Mouse (Mus musculus) granulocyte monocyte progenitor cell, adult 5-6 weeks (primary cell): ENCODE results near the gene Trim71. TPM values are rescaled to one million over a fixed set of nuclear protein-coding genes. Genes with fewer than 3 reads are reported as not detected.
A peak's percentile ranks its signal among the peaks of the same experiment; 100 is the strongest.

ENCODE experiments used
- ATAC-seq: replicated peaks from 2 replicates; pipeline ENCODE4 v1.8.0; 2016; ENCODE audit warnings: mild to moderate bottlenecking, moderate TSS enrichment, inconsistent platforms; ENCODE audit not compliant: poor library complexity, severe bottlenecking
- total RNA-seq, 2 experiments: library from RNA; stranded (forward) in 1 of 2; stranded (reverse) in 1 of 2; fragments of 200-712, 200-1000 nt in 1 of 2; fragments of >200 nt in 1 of 2; fragmentation: Nextera tagmentation in 1 of 2; gene quantifications; 2 replicates each; pipeline ENCODE4 v1.2.3; 2014 to 2017

Gene Trim71
- total RNA-seq (2014; fragmentation: Nextera tagmentation) = not detected in 2 replicates
- total RNA-seq (2017) = not detected in 2 replicates

DNA sequence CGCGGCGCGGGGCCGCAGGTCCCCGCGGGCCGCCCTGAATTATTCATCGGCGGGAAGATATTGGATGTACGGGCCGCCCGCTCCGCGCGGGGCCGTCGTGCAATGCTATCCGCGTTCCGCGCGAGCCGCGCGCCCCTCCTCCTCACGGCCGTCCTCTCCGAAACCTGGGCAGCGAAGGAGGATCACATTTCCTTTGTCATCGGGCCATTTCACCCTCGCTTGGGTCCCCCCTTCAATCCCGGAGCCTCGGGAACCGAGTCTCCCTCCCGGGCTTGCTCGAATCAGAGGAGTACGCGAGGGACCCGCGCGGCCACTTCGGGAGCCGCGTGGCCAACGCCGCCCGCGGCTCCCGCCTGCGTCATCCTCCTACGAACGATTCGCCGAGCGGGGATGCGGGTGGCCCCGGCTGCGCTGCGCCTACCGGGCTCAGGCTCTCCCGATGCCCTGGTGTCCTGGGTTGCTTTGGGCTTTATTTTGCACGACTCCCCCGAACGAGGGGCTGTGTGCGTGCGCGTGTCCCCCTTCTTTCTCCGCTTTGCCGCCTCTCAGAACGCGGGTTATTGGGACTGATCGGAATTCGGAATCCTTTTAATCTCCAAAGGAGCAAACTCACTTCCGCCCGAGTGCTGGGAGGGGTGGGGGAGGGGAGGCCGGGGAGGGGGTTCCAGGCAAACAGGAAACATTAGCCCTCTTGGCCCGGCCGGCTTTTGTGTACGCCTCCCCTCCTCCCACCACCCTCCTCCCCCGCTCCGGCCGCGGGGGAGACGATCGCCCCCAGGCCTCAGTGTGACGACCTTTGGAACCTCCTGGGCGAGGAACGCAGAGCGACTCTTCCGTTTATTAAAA lies at the start of gene Trim71:
TSS of gene Trim71 (minus strand) at position 609 of the 846 bp plus-strand sequence.
- no peak for ATAC-seq

DNA sequence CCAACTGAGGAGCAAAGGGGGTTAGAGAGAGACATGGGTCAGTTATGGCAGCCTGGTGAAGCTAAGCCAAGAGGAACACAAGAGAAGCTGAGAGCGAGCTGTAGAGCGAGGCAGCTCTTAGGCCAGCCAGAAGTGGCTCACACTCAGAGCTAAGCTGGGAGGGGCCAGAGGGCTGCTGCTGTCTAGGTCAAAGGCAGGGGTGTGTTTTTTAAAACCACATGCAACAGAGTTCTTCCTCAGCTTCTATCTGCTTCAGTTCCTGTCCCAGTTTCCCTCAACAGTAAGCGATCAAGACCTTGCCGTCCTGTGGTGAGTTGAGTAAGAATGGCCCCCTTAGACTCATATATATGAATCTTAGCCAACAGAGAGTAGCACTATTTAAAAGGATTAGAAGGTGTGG lies 48.9 kb upstream of the Trim71 start:
- ATAC-seq = peak; percentile 62

GRCm38 (mm10) chr9:114612566-114612965 lies 48.4 kb upstream of the Trim71 start:
- no peak for ATAC-seq

DNA sequence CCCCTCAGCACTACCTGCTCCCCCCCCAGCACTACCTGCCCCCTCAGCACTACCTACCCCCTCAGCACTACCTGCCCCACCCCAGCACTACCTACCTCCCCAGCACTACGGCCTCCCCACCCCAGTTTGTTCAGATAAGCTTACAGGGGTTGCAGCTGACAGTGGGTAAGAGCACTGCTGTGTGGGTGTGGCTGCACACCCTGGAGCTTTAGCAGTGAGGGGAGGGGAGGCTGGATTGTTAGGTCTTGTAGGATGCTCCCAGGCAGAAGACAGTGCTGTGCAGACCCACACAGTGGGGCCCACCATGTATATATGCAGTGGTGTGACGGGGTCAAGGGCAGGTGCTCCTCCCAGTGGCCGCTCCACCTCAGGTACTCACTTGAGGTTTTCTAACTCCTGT lies 46.1 kb upstream of the Trim71 start:
- ATAC-seq = no peak

DNA sequence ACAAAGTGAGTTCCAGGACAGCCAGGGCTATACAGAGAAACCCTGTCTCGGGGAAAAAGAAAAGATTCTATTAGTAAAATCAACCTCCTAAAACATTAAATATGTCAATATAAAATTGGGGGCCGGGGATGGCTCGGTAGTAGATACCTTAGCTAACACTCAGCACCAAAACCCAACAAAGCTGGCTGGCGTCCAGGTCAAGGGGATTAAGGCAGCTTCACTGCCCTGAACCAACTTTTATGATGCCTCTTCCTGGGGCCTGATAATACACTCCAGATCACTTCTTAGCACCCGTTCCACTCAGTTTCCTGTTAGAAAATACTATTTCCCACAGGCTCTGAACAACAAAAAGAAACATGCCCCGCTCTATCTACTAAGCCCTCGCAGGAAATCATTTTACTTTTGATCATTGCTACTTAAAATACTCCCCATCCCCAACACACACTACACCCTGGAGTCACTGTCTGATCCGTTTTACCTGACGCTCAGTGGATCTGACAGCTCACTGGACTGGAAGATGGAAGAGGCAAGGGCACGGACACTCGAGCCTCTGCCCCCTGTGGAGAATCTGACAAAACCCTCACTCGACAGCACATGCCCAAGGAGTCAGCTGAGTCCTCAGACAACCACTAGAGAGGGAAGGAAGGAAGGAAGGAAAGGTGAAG lies 39.8 kb upstream of the Trim71 start:
- no peak for ATAC-seq

DNA sequence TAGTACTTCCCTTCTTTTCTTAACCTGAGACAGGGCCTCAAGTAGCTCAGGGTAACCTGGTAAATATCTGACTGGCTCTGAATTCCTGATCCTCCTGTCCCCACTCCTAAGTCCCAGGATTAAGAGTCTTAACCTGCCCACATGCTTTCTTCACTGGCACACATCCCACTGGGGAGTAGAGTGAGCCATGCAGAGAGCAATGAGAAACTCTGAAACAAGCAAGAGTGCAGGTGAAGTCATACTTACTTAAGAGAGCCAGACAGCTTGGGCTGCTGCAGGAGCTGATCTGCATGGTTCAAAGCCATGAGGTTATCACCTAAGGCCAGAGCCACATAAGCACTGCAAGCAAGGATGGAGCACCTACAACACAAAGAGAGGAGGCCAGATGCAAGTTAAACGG lies 36.9 kb upstream of the Trim71 start:
- no peak for ATAC-seq

DNA sequence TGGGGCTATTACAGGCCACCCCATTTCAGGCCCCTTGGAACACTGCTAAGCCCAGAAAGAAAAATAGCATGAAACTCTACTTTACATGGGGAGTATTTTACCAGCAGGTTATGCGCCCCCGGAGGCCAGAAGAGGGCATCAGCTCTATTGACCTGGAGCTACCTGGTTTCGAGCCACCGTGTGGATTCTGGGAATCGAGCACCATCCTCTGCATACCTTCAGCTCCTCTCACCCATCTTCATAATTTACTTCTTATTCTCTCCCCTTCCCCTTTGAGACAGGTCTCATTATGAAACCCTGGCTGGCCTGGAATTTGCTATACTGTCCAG lies 20.8 kb upstream of the Trim71 start:
- ATAC-seq = peak; percentile 22; the same call in 1 of the 2 replicates

GRCm38 (mm10) chr9:114584183-114585016 lies 20.2 kb upstream of the Trim71 start:
- ATAC-seq = peak; percentile 16

- ATAC-seq = peak; percentile 55
These were observed 19.6 kb upstream of the Trim71 start for GRCm38 (mm10) chr9:114583812-114584182.

GRCm38 (mm10) chr9:114578646-114579045 lies 14.5 kb upstream of the Trim71 start:
- peak; percentile 18; the same call in 1 of the 2 replicates for ATAC-seq

GRCm38 (mm10) chr9:114576001-114576400 lies 11.8 kb upstream of the Trim71 start:
- peak; percentile 48 for ATAC-seq

- peak; percentile 65 for ATAC-seq
These were observed 9.4 kb upstream of the Trim71 start for GRCm38 (mm10) chr9:114573528-114573927.

- no peak for ATAC-seq
These were observed 4.7 kb upstream of the Trim71 start for GRCm38 (mm10) chr9:114568682-114569474.

- ATAC-seq = no peak
These were observed 498 bp upstream of the Trim71 start for GRCm38 (mm10) chr9:114564667-114565066.

DNA sequence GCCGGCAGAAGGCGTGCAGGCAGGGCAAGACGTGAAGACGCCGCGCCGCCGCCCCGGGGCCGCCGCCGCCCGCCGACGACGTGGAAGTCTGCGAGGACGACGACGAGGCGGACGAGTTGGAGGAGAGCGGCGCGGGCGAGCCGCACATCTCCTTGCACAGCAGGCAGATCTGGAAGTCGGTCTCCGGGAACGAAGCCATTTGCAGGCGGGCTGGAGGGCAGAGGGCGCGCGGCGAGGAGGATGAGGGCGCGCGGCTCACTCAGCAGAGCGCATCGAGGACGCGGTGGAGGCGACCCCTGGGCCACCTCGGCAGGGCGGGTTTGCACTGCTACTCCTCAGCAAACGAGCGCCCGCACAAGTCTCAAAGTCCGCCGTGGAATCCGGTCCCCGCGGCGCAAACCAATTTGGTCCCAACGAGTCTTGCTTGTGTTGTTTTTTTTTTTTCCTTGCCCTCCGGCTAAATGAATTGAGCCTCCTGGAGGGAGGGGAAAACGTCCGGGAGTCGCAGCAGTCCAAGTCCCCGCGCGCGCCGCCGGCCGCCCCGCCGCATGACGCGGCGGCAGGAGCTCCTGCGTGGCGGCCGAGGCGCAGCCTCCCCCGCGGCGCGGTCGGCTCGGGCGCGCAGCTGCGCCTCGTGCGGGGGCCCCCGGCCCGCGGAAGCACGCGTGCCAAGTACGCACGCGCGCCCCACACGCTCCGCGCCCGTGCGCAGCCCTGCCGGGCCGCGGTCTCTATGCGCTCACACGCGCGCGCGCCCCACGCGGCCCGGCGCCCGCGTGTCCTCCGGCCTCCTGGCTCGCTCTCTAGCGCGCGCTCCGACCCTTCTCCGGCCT lies 1.0 kb downstream of the Trim71 start:
- ATAC-seq = peak; percentile 38

GRCm38 (mm10) chr9:114562031-114562918 lies 1.9 kb downstream of the Trim71 start:
- 0 out of 2 replicates have a peak, but pooled peaks have one; percentile 6 for ATAC-seq

DNA sequence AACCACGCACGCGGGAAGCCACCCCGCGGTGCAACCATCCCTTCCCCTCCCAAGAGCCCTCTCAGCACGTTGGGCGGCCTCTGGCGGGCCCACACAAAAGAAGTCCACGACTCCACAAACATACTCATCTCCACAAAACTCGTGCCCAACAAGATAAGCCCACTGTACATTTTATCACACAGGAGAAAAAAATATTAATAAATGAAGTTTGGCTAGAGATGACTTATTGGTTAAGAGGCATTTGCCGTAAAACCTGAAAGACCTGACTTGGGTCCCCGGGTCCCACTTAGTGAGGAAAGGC lies 2.5 kb downstream of the Trim71 start:
- no peak for ATAC-seq
